Mouse (Mus musculus) heart, embryonic 16.5 days (tissue): ENCODE measurements around the gene S100a3. TPM values are rescaled to one million over a fixed set of nuclear protein-coding genes. Genes with fewer than 3 reads are reported as not detected.

ENCODE experiments used
- ATAC-seq: fragments of 200-750 bp; cut with Nextera tagmentation; replicated peaks from 2 replicates; pipeline ENCODE4 v1.8.0; 2017; ENCODE audit warnings: moderate number of reproducible peaks; ENCODE audit not compliant: insufficient read depth, low FRiP score; ENCODE audit errors: extremely low read depth
- H3K27ac ChIP-seq: fragments of 300-500 bp; sonication (generic); 2 replicates; pipeline ENCODE4 v1.5.1; 2014; ENCODE audit warnings: mild to moderate bottlenecking, low read length, control low read depth, moderate library complexity
- H3K27me3 ChIP-seq: fragments of 300-500 bp; sonication (generic); 2 replicates; pipeline ENCODE4 v1.6.1; 2014; ENCODE audit warnings: low read length, mixed read lengths; ENCODE audit not compliant: control insufficient read depth, insufficient read depth
- H3K36me3 ChIP-seq: fragments of 300-500 bp; sonication (generic); 2 replicates; pipeline ENCODE4 v1.6.1; 2014; ENCODE audit not compliant: control insufficient read depth, insufficient read depth
- H3K4me1 ChIP-seq: fragments of 300-500 bp; sonication (generic); 2 replicates; pipeline ENCODE4 v1.6.1; 2014; ENCODE audit warnings: low read length, mixed read lengths; ENCODE audit not compliant: control insufficient read depth, insufficient read depth
- H3K4me2 ChIP-seq: fragments of 300-500 bp; sonication (generic); 2 replicates; pipeline ENCODE4 v1.6.1; 2014; ENCODE audit warnings: low read depth, mild to moderate bottlenecking, control low read depth, low read length
- H3K4me3 ChIP-seq: fragments of 300-500 bp; sonication (generic); 2 replicates; pipeline ENCODE4 v1.5.1; 2014; ENCODE audit warnings: mild to moderate bottlenecking, control low read depth, low read length
- H3K9ac ChIP-seq: fragments of 300-500 bp; sonication (generic); 2 replicates; pipeline ENCODE4 v1.6.1; 2014; ENCODE audit warnings: low read length, control low read depth
- H3K9me3 ChIP-seq: fragments of 300-500 bp; sonication (generic); replicated peaks from 2 replicates; pipeline ENCODE4 v1.6.1; 2016; ENCODE audit warnings: low read length; ENCODE audit not compliant: control insufficient read depth
- WGBS: fragments of 180-500 bp; shearing (Covaris S2); extraction: QIAGEN DNeasy Blood & Tissue Kit; methylation state at CpG from one replicate; pipeline ENCODE4 v1.1.7; 2014; 5-methylcytosine and 5-hydroxymethylcytosine counted together
- polyA plus RNA-seq: library from polyadenylated mRNA; unstranded; fragments of >200 nt; fragmentation: Nextera tagmentation; extraction: Ambion mirVana; gene quantifications from 2 replicates; pipeline ENCODE4 v1.2.1, GENCODE M21; 2015

Gene S100a3
- polyA plus RNA-seq, 1 experiment from 2014 or later = 3.8 TPM

DNA sequence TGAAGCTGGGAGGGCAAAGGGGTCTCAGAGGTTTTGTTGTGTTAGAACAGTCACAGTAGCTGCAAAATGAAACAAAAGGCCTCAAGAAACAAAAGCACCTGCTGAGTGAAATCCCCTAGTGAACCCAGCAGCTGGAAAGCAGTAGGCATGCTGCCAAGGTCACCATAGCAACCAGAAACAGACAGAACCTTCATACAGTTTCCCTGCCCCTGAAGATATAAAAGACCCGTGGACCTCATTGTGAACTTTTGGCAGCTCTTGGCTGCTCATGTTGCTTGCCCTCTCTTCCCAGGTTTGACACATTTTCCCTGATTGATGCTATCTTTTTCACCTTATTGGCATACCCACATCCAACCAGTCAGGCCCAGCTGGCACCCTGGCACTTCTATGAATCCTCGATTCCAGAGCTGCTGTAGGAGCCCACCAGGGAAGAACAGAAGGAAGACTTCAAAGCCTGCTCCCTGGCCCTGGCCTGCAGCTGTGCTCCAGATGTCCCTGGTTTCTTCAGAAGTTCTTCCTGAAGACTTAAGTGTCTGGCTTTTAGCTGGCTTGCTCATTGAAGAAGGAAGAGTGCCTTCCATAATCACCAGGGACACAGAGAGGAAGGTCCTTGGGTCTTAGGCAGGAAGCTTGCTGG is 63.2 kb downstream of the S100a3 start:
- H3K4me2 ChIP-seq = no peak overlapping the region
- H3K4me3 ChIP-seq = no peak overlapping the region
- H3K4me1 ChIP-seq = peaks cover 5% of the 10 kb centered on the region
- 26% methylated on average over 2 of the region's 2 CpGs for WGBS
- ATAC-seq = no peak; the same call in 1 of the 2 replicates
- no peak overlapping the region for H3K9ac ChIP-seq
- no peaks in the 10 kb centered on the region for H3K27me3 ChIP-seq
- H3K9me3 ChIP-seq = no peaks in the 10 kb centered on the region
- H3K27ac ChIP-seq = no peak overlapping the region
- H3K36me3 ChIP-seq = no peaks in the 10 kb centered on the region

DNA sequence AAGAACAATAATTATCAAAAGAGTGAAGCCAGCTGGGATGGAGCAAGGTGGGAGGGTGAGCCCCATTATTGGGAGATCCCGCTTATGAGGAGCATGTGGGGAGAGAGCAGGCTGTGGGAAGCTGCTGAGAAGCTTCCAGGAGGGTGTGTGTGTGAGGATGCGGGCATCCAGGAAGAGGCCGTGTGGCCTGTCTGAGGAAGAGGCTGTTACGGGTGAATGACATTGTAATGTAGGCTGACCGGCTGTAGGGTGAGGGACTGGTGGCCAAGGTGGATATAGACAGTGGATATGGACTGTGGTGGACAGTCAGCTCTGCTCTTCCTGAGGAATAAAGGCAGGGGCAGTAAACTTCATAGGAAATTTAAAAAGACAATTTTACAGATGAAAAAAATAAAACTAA is 65.1 kb downstream of the S100a3 start:
- H3K27ac ChIP-seq = no peak overlapping the region
- H3K9me3 ChIP-seq = no peaks in the 10 kb centered on the region
- H3K4me1 ChIP-seq = peaks cover 5% of the 10 kb centered on the region
- WGBS = 79% methylated on average over 5 of the region's 5 CpGs
- H3K4me3 ChIP-seq = no peak overlapping the region
- H3K4me2 ChIP-seq = no peak overlapping the region
- H3K9ac ChIP-seq = no peak overlapping the region
- ATAC-seq = no peak
- H3K27me3 ChIP-seq = no peaks in the 10 kb centered on the region
- H3K36me3 ChIP-seq = no peaks in the 10 kb centered on the region

DNA sequence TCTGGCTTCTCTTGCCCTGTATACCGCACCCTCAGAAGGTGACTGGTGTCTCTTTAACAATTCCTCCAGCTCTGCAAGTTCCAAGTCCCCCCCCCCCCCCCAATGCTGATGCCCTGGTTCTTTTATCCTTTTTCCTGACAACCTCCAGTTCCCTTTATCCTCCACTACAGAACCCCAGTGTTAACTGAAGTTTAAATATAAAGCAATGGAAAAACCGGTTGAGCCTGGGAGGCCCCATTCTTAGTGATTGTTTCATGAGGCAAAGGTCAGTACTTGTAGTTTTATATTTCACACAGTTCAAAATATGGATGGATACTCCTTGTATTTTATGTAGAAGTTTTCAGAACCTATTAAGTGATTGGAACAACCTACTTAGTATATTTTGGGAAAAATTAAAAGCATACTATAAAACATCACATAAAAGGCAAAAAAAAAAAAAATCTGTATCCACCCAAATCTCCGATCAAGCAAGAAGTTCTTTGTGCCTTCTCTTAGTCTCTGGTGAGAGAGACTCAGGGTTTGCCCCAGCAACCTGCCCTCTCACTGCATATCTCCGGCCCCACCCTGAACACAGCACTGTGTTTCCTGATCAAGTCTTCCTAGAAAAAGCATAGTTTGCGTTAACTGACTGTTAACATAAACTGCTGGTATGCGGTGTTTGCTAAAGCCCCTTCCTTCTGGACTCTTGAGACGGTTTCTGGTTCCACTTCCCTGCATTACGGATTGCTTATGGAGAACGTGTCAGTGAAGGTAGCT is 66.1 kb downstream of the S100a3 start:
- Histone ChIP-seq H3K36me3 (no peaks in the 10 kb centered on the region), H3K9ac (no peak overlapping the region), H3K4me1 (peaks cover 5% of the 10 kb centered on the region), H3K4me2 (no peak overlapping the region), H3K27ac (no peak overlapping the region), H3K9me3 (no peaks in the 10 kb centered on the region), H3K4me3 (no peak overlapping the region), H3K27me3 (no peaks in the 10 kb centered on the region)
- no peak for ATAC-seq
- WGBS = 65% methylated on average over 9 of the region's 9 CpGs

DNA sequence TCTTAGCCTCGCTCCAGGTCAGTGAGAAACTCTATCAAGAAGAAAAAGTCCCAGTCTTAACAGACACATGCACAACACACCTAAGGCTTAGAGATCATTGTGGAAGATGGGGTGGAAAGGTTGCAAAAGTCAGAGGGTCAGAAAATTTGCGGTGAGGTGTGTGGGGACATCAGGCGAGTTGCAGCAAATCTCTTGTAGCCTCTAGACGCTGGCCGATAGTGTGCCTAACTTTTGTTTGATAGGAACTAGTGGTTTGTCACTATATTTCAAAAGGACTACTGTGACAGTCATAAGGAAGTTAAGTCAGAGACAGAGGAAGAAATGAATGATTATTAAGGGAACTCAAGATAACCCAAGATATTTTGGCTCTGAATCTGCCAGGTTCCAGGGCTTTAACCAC is 67.0 kb downstream of the S100a3 start:
- Histone ChIP-seq H3K27ac (no peak overlapping the region), H3K4me2 (no peak overlapping the region), H3K9me3 (no peaks in the 10 kb centered on the region), H3K4me1 (peaks cover 5% of the 10 kb centered on the region), H3K9ac (no peak overlapping the region), H3K27me3 (no peaks in the 10 kb centered on the region), H3K4me3 (no peak overlapping the region), H3K36me3 (no peaks in the 10 kb centered on the region)
- no peak for ATAC-seq
- 82% methylated on average over 5 of the region's 5 CpGs for WGBS

DNA sequence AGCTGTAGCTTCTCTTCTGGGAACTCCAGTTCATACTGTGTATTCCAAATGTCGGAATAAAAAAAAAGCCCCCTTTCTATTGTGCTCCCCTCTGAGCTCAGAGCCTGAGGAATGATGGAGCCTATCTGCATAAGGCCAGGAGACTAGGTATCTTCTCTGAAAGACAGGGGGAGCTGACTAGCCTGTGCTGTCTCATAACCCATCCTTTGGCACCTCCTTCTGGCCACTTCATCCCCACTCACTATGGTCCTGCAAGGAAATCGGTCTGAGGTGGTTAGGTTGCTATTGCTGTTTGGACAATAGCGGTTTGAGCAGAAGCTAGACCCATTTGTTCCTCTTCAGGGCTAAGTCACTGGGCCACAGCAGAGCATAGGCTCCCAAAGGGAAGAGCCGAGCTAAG is 67.4 kb downstream of the S100a3 start:
- WGBS = 53% methylated on average over 4 of the region's 4 CpGs

DNA sequence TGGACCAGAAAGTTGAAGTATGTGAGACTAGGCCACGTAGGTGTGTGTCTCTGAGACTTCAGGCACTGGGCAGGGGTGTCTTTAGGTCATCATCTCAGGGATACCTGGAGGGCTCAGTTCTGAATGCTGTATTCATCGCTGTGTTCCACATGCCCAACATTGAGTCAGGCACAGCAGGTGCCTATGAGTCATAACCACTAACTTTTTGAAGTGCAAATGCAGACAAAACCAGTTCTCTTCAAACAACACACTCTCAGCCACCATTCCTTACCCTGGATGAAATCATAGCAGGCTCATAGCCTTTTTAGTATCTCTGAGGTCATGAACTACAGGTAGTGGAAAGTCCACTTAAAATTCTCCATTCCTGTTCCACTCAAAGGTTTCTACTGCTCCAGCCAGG is 68.9 kb downstream of the S100a3 start:
- H3K9me3 ChIP-seq = no peaks in the 10 kb centered on the region
- 83% methylated on average over 2 of the region's 2 CpGs for WGBS
- ATAC-seq = no peak

More for the DNA sequence above, 67.4 kb downstream of the S100a3 start:
- Histone ChIP-seq H3K9ac (no peak overlapping the region), H3K4me3 (no peak overlapping the region), H3K27ac (no peak overlapping the region), H3K27me3 (no peaks in the 10 kb centered on the region), H3K9me3 (no peaks in the 10 kb centered on the region), H3K36me3 (no peaks in the 10 kb centered on the region), H3K4me2 (no peak overlapping the region), H3K4me1 (peaks cover 3% of the 10 kb centered on the region)
- no peak for ATAC-seq

DNA sequence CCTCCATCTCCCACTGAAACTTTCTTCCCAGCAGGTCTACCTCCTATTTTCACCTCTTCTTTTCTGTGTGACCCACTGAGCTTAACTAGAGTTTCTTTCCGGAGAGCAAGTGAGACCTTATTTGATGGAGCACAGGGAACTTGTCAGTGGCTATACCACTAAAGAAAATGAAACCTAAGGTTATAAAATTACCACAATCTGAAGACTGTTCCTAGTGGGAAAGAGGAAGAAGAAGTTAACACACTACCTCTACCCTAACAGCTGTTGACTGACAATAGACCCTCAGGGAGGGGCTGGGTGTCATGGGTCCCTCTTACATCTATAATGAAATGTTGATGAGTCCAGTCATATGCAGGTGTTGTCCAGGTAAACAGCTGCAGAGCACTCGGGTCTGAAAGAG is 71.6 kb downstream of the S100a3 start:
- Histone ChIP-seq H3K36me3 (no peaks in the 10 kb centered on the region), H3K9me3 (no peaks in the 10 kb centered on the region), H3K4me3 (no peak overlapping the region), H3K9ac (no peak overlapping the region), H3K4me2 (no peak overlapping the region), H3K27ac (no peak overlapping the region), H3K4me1 (no peaks in the 10 kb centered on the region), H3K27me3 (no peaks in the 10 kb centered on the region)
- no peak for ATAC-seq
- WGBS = 74% methylated on average over 2 of the region's 2 CpGs

More for the DNA sequence above, 68.9 kb downstream of the S100a3 start:
- Histone ChIP-seq H3K36me3 (no peaks in the 10 kb centered on the region), H3K4me1 (no peaks in the 10 kb centered on the region), H3K4me2 (no peak overlapping the region), H3K27me3 (no peaks in the 10 kb centered on the region), H3K4me3 (no peak overlapping the region), H3K27ac (no peak overlapping the region), H3K9ac (no peak overlapping the region)

DNA sequence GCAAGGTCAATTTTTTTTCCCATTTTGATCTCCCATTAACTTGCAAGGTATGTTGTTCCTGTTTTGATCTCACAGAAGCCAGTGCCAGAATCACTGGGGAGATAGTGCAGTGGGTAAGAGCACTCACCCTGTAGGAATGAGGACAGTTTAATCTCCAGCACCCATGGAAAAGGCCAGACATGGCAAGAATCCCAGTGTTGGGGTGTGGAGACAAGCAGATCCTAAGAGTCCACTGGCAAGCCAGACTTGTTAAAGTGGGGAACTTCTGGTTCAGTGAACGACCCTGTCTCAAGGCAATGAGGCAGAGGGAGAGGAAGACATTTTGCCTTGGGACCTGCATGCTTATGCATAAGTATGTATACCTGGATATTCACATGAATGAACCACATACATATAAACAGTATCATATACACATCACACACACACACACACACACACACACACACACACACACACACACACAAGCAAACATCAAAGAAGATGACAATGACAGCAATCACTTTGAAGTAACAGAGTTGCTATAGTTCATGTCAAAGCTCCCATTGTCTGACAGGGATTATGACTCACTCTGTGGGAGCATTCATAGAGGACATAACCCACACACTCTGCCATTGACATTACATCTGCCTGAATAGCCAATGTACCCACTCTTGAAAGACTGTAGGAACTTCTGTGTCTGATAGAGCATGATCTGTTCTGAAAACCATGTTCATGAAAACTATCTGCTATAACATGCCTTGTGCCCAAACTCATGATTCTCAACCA is 78.3 kb downstream of the S100a3 start:
- H3K9ac ChIP-seq = no peak overlapping the region
- H3K9me3 ChIP-seq = no peaks in the 10 kb centered on the region
- H3K27me3 ChIP-seq = no peaks in the 10 kb centered on the region
- 60% methylated on average over 1 of the region's 1 CpGs for WGBS
- H3K36me3 ChIP-seq = no peaks in the 10 kb centered on the region
- H3K27ac ChIP-seq = no peak overlapping the region
- no peak for ATAC-seq
- no peak overlapping the region for H3K4me2 ChIP-seq
- H3K4me3 ChIP-seq = no peak overlapping the region
- H3K4me1 ChIP-seq = no peaks in the 10 kb centered on the region
